Mouse (Mus musculus) lung, postnatal 0 days (tissue): Measurements from ENCODE around the gene Zfp593.

Source experiments
- CTCF ChIP-seq: IDR thresholded peaks from 2 replicates; pipeline ENCODE4 v1.5.1; 2016; ENCODE audit warnings: antibody characterized with exemption, mild to moderate bottlenecking
- EP300 ChIP-seq: IDR thresholded peaks from 2 replicates; pipeline ENCODE4 v1.6.1; 2016; ENCODE audit warnings: antibody characterized with exemption, mild to moderate bottlenecking, control low read depth

GRCm38 (mm10) chr4:134238279-134238651, 7.1 kb downstream of the Zfp593 start, which contains the start of gene Cnksr1:
- no peak for TF ChIP-seq CTCF
- TF ChIP-seq EP300: no peak
